Mouse (Mus musculus) spleen, embryonic (tissue): ENCODE data around the gene Cdc73.

Source experiments
- CTCF ChIA-PET: fragments of 350-600 bp; sonication (Branson Sonifier 250); formaldehyde crosslinking; loops from one replicate; lab custom pipeline; 2022; lab: Charles Lee

The Cdc73 gene

DNA sequence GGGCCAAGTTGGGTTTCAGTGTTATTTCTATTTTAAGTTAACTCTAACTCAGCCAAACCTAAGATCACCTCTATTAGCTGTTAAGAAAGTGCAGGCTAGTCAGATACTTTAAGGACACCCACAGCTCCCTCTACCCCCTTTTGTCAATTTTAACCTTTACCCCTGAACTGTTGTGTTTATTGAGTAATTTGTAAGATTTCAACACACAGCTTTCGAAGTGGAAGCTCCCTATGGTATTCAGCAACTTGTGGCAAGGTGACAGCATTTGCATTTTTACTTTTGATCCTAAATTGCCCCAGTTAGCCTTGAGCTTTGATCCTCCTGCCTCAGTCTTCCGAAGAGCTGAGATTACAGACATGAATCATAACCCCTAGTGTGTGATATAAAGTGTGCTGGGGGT lies 148.1 kb downstream of the Cdc73 start:
- CTCF ChIA-PET, result no interaction called here
